Mouse (Mus musculus) kidney, postnatal 0 days (tissue): ENCODE data around the gene M1ap. TPM values are rescaled to one million over a fixed set of nuclear protein-coding genes. Genes with fewer than 3 reads are reported as not detected.

Experiments used
- ATAC-seq: fragments of 200-750 bp; cut with Nextera tagmentation; replicated peaks from 2 replicates; pipeline ENCODE4 v1.8.0; 2017; ENCODE audit warnings: low read depth, moderate number of reproducible peaks, moderate TSS enrichment, moderate library complexity; ENCODE audit not compliant: low FRiP score
- DNase-seq: peaks from one replicate; pipeline ENCODE4 v3.0.0-alpha.2; 2016; ENCODE audit warnings: low spot score
- H3K27ac ChIP-seq: fragments of 300-500 bp; sonication (generic); 2 replicates; pipeline ENCODE4 v1.5.1; 2014; ENCODE audit warnings: mild to moderate bottlenecking
- H3K27me3 ChIP-seq: fragments of 300-500 bp; sonication (generic); 2 replicates; pipeline ENCODE4 v1.6.1; 2014; ENCODE audit warnings: low read length, mixed read lengths; ENCODE audit not compliant: insufficient read depth
- H3K36me3 ChIP-seq: fragments of 300-500 bp; sonication (generic); 2 replicates; pipeline ENCODE4 v1.6.1; 2014; ENCODE audit warnings: low read length, mixed read lengths; ENCODE audit not compliant: insufficient read depth
- H3K4me1 ChIP-seq: fragments of 300-500 bp; sonication (generic); replicated peaks from 2 replicates; pipeline ENCODE4 v1.6.1; 2014; ENCODE audit warnings: antibody characterized with exemption, low read length, mixed read lengths; ENCODE audit not compliant: insufficient read depth
- H3K4me2 ChIP-seq: fragments of 300-500 bp; sonication (generic); 2 replicates; pipeline ENCODE4 v1.6.1; 2014; ENCODE audit warnings: mild to moderate bottlenecking, low read length, moderate library complexity, mixed read lengths
- H3K4me3 ChIP-seq: fragments of 300-500 bp; sonication (generic); replicated peaks from 2 replicates; pipeline ENCODE4 v1.5.1; 2014; ENCODE audit warnings: low read depth, low read length
- H3K9ac ChIP-seq: fragments of 300-500 bp; sonication (generic); 2 replicates; pipeline ENCODE4 v1.6.1; 2014; ENCODE audit warnings: low read depth, low read length
- H3K9me3 ChIP-seq: fragments of 300-500 bp; sonication (generic); replicated peaks from 2 replicates; pipeline ENCODE4 v1.6.1; 2016; ENCODE audit warnings: low read length, inconsistent platforms, mixed read lengths
- CTCF ChIP-seq: IDR thresholded peaks from 2 replicates; pipeline ENCODE4 v1.5.1; 2016; ENCODE audit warnings: antibody characterized with exemption, low read depth, mild to moderate bottlenecking, moderate library complexity
- WGBS: fragments of 180-500 bp; shearing (Covaris S2); extraction: QIAGEN DNeasy Blood & Tissue Kit; methylation state at CpG from one replicate; pipeline ENCODE4 v1.1.7; 2014; 5-methylcytosine and 5-hydroxymethylcytosine counted together
- polyA plus RNA-seq: library from polyadenylated mRNA; unstranded; fragments of >200 nt; fragmentation: Nextera tagmentation; extraction: Ambion mirVana; gene quantifications from 2 replicates; pipeline ENCODE4 v1.2.1, GENCODE M21; 2015

The M1ap gene
- 0.32 and 0.34 TPM in 2 replicates for polyA plus RNA-seq

- no peak for ATAC-seq
- H3K27me3 ChIP-seq: no peaks in the 10 kb centered on the region
- no peaks in the 10 kb centered on the region for H3K4me1 ChIP-seq
- no peak within 1 kb of the TSS for H3K4me2 ChIP-seq
- H3K9ac ChIP-seq: no peak within 1 kb of the TSS
- TF ChIP-seq CTCF: no peak
- no peak within 1 kb of the TSS for H3K4me3 ChIP-seq
- H3K36me3 ChIP-seq: no peaks in the 10 kb centered on the region
- no peak for DNase-seq
- 85% methylated on average over 14 of the region's 14 CpGs for WGBS
- H3K9me3 ChIP-seq: no peaks in the 10 kb centered on the region
- no peak within 1 kb of the TSS for H3K27ac ChIP-seq
Observed at GRCm38 (mm10) chr6:82946651-82947050, at the start of gene M1ap. Gene M1ap (plus strand): TSS chr6:82946902.

GRCm38 (mm10) chr6:82897311-82897710, 49.4 kb upstream of the M1ap start:
- WGBS: 57% methylated on average over 3 of the region's 3 CpGs
- H3K9me3 ChIP-seq: no peaks in the 10 kb centered on the region
- no peak overlapping the region for H3K4me3 ChIP-seq
- no peaks in the 10 kb centered on the region for H3K4me1 ChIP-seq
- no peak for ATAC-seq
- H3K27me3 ChIP-seq: no peaks in the 10 kb centered on the region
- no peak for TF ChIP-seq CTCF
- H3K9ac ChIP-seq: no peak overlapping the region
- no peak overlapping the region for H3K4me2 ChIP-seq
- no peak for DNase-seq
- H3K27ac ChIP-seq: no peak overlapping the region
- no peaks in the 10 kb centered on the region for H3K36me3 ChIP-seq

GRCm38 (mm10) chr6:82898227-82898626, 48.5 kb upstream of the M1ap start:
- Histone ChIP-seq H3K4me3 (no peak overlapping the region), H3K36me3 (no peaks in the 10 kb centered on the region), H3K27me3 (no peaks in the 10 kb centered on the region), H3K4me1 (no peaks in the 10 kb centered on the region), H3K4me2 (no peak overlapping the region), H3K9ac (no peak overlapping the region), H3K9me3 (no peaks in the 10 kb centered on the region), H3K27ac (no peak overlapping the region)
- DNase-seq: peak; percentile 17
- 56% methylated on average over 4 of the region's 4 CpGs for WGBS
- TF ChIP-seq CTCF: no peak
- ATAC-seq: no peak; the same call in 1 of the 2 replicates

- DNase-seq (peak; percentile 43), ATAC-seq (no peak; the same call in 1 of the 2 replicates)
- Histone ChIP-seq H3K4me1 (no peaks in the 10 kb centered on the region), H3K4me3 (no peak overlapping the region), H3K9ac (no peak overlapping the region), H3K27me3 (no peaks in the 10 kb centered on the region), H3K9me3 (no peaks in the 10 kb centered on the region), H3K27ac (no peak overlapping the region), H3K4me2 (no peak overlapping the region), H3K36me3 (no peaks in the 10 kb centered on the region)
- no peak for TF ChIP-seq CTCF
- 15% methylated on average over 4 of the region's 4 CpGs for WGBS
Observed at GRCm38 (mm10) chr6:82898745-82899144, 48.0 kb upstream of the M1ap start.

- H3K4me2 ChIP-seq: no peak overlapping the region
- no peak overlapping the region for H3K27ac ChIP-seq
- WGBS: 35% methylated on average over 8 of the region's 8 CpGs
- no peaks in the 10 kb centered on the region for H3K27me3 ChIP-seq
- no peaks in the 10 kb centered on the region for H3K36me3 ChIP-seq
- no peaks in the 10 kb centered on the region for H3K4me1 ChIP-seq
- ATAC-seq (no peak), DNase-seq (no peak)
- H3K9me3 ChIP-seq: no peaks in the 10 kb centered on the region
- TF ChIP-seq CTCF: no peak
- no peak overlapping the region for H3K4me3 ChIP-seq
- no peak overlapping the region for H3K9ac ChIP-seq
Observed at GRCm38 (mm10) chr6:82902559-82902958, 44.1 kb upstream of the M1ap start.

GRCm38 (mm10) chr6:82906985-82907384, 39.7 kb upstream of the M1ap start:
- Histone ChIP-seq H3K4me2 (no peak overlapping the region), H3K9me3 (no peaks in the 10 kb centered on the region), H3K9ac (no peak overlapping the region), H3K4me3 (no peak overlapping the region), H3K27me3 (no peaks in the 10 kb centered on the region), H3K27ac (no peak overlapping the region), H3K4me1 (no peaks in the 10 kb centered on the region), H3K36me3 (no peaks in the 10 kb centered on the region)
- ATAC-seq: no peak
- 92% methylated on average over 3 of the region's 3 CpGs for WGBS
- no peak for DNase-seq
- TF ChIP-seq CTCF: no peak

GRCm38 (mm10) chr6:82908034-82908433, 38.7 kb upstream of the M1ap start:
- no peak for TF ChIP-seq CTCF
- Histone ChIP-seq H3K4me3 (no peak overlapping the region), H3K4me2 (no peak overlapping the region), H3K27ac (no peak overlapping the region), H3K4me1 (no peaks in the 10 kb centered on the region), H3K27me3 (no peaks in the 10 kb centered on the region), H3K9ac (no peak overlapping the region), H3K9me3 (no peaks in the 10 kb centered on the region), H3K36me3 (no peaks in the 10 kb centered on the region)
- no peak for DNase-seq
- WGBS: 79% methylated on average over 8 of the region's 8 CpGs
- no peak for ATAC-seq
